Mouse (Mus musculus): ENCODE measurements around the gene Slc12a3. TPM values are rescaled to one million over a fixed set of nuclear protein-coding genes. Genes with fewer than 3 reads are reported as not detected.

The Slc12a3 gene
- polyA plus RNA-seq, 1 experiment from 2014 or later = 0.08 TPM

DNA sequence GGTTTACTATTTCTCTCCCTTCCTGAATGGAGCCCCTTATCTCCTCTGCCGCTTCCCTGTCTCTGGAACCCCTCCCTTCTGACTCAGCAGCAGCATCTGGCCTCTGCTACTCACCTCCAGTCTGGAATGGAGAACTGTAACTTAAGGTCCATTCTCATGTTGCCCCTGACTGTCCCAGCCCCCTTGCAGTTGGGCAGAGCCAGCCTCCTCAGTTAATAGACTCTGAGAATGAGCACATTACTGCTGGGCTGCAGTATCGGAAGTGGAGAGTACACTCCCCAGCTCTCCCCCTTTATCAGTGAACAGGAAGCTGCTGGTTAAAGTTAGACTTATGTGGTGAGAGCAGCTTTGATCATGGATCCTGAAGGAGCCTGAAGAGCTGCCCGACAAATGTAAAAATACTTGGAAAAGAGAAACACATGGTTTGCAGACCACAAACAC lies 46.6 kb downstream of the Slc12a3 start:
- Histone ChIP-seq H3K4me3 (ENCODE audit: low read depth, low read length) (no peak overlapping the region), H3K4me2 (ENCODE audit: low read depth, low read length) (no peak overlapping the region), H3K4me1 (ENCODE audit: control insufficient read depth, insufficient read depth, low read length) (no peaks in the 10 kb centered on the region), H3K9ac (replicated peaks; ENCODE audit: low read depth, low read length) (no peak overlapping the region), H3K36me3 (ENCODE audit: control insufficient read depth, insufficient read depth, low read length) (no peaks in the 10 kb centered on the region), H3K27ac (ENCODE audit: low read depth, low read length) (no peak overlapping the region), H3K27me3 (ENCODE audit: control insufficient read depth, insufficient read depth, low read length) (no peaks in the 10 kb centered on the region; the same call in 1 of the 2 replicates), H3K9me3 (ENCODE audit: control insufficient read depth, low read length) (no peaks in the 10 kb centered on the region)
- ATAC-seq (ENCODE audit: low read depth) = no peak
- 69% methylated on average over 3 of the region's 3 CpGs for WGBS

GRCm38 (mm10) chr8:94376176-94376575 lies 47.2 kb downstream of the Slc12a3 start:
- no peak overlapping the region for H3K4me3 ChIP-seq (ENCODE audit: low read depth, low read length)
- no peak for ATAC-seq (ENCODE audit: low read depth)
- H3K4me1 ChIP-seq (ENCODE audit: control insufficient read depth, insufficient read depth, low read length) = no peaks in the 10 kb centered on the region
- H3K9ac ChIP-seq (replicated peaks; ENCODE audit: low read depth, low read length) = no peak overlapping the region
- no peak overlapping the region for H3K27ac ChIP-seq (ENCODE audit: low read depth, low read length)
- no peaks in the 10 kb centered on the region for H3K36me3 ChIP-seq (ENCODE audit: control insufficient read depth, insufficient read depth, low read length)
- 86% methylated on average over 3 of the region's 3 CpGs for WGBS
- H3K9me3 ChIP-seq (ENCODE audit: control insufficient read depth, low read length) = no peaks in the 10 kb centered on the region
- no peaks in the 10 kb centered on the region; the same call in 1 of the 2 replicates for H3K27me3 ChIP-seq (ENCODE audit: control insufficient read depth, insufficient read depth, low read length)
- H3K4me2 ChIP-seq (ENCODE audit: low read depth, low read length) = no peak overlapping the region

GRCm38 (mm10) chr8:94376580-94376979 lies 47.6 kb downstream of the Slc12a3 start:
- Histone ChIP-seq H3K36me3 (ENCODE audit: control insufficient read depth, insufficient read depth, low read length) (no peaks in the 10 kb centered on the region), H3K27ac (ENCODE audit: low read depth, low read length) (no peak overlapping the region), H3K9ac (replicated peaks; ENCODE audit: low read depth, low read length) (no peak overlapping the region), H3K4me3 (ENCODE audit: low read depth, low read length) (no peak overlapping the region), H3K27me3 (ENCODE audit: control insufficient read depth, insufficient read depth, low read length) (no peaks in the 10 kb centered on the region; the same call in 1 of the 2 replicates), H3K4me2 (ENCODE audit: low read depth, low read length) (no peak overlapping the region), H3K9me3 (ENCODE audit: control insufficient read depth, low read length) (no peaks in the 10 kb centered on the region), H3K4me1 (ENCODE audit: control insufficient read depth, insufficient read depth, low read length) (no peaks in the 10 kb centered on the region)
- ATAC-seq (ENCODE audit: low read depth) = no peak
- 96% methylated on average over 2 of the region's 2 CpGs for WGBS

- no peak overlapping the region for H3K4me3 ChIP-seq (ENCODE audit: low read depth, low read length)
- H3K4me1 ChIP-seq (ENCODE audit: control insufficient read depth, insufficient read depth, low read length) = no peaks in the 10 kb centered on the region
- no peak overlapping the region for H3K9ac ChIP-seq (replicated peaks; ENCODE audit: low read depth, low read length)
- H3K9me3 ChIP-seq (ENCODE audit: control insufficient read depth, low read length) = no peaks in the 10 kb centered on the region
- H3K36me3 ChIP-seq (ENCODE audit: control insufficient read depth, insufficient read depth, low read length) = no peaks in the 10 kb centered on the region
- no peaks in the 10 kb centered on the region; the same call in 1 of the 2 replicates for H3K27me3 ChIP-seq (ENCODE audit: control insufficient read depth, insufficient read depth, low read length)
- H3K27ac ChIP-seq (ENCODE audit: low read depth, low read length) = no peak overlapping the region
- ATAC-seq (ENCODE audit: low read depth) = no peak
- H3K4me2 ChIP-seq (ENCODE audit: low read depth, low read length) = no peak overlapping the region
- 86% methylated on average over 4 of the region's 4 CpGs for WGBS
Measured at GRCm38 (mm10) chr8:94377031-94377430, 48.0 kb downstream of the Slc12a3 start.

- Histone ChIP-seq H3K4me3 (ENCODE audit: low read depth, low read length) (no peak overlapping the region), H3K9ac (replicated peaks; ENCODE audit: low read depth, low read length) (no peak overlapping the region), H3K36me3 (ENCODE audit: control insufficient read depth, insufficient read depth, low read length) (no peaks in the 10 kb centered on the region), H3K9me3 (ENCODE audit: control insufficient read depth, low read length) (no peaks in the 10 kb centered on the region), H3K4me1 (ENCODE audit: control insufficient read depth, insufficient read depth, low read length) (no peaks in the 10 kb centered on the region), H3K27me3 (ENCODE audit: control insufficient read depth, insufficient read depth, low read length) (no peaks in the 10 kb centered on the region; the same call in 1 of the 2 replicates), H3K4me2 (ENCODE audit: low read depth, low read length) (no peak overlapping the region), H3K27ac (ENCODE audit: low read depth, low read length) (no peak overlapping the region)
- 69% methylated on average over 11 of the region's 11 CpGs for WGBS
- ATAC-seq (ENCODE audit: low read depth) = no peak
Measured at GRCm38 (mm10) chr8:94377714-94378205, 48.8 kb downstream of the Slc12a3 start.

DNA sequence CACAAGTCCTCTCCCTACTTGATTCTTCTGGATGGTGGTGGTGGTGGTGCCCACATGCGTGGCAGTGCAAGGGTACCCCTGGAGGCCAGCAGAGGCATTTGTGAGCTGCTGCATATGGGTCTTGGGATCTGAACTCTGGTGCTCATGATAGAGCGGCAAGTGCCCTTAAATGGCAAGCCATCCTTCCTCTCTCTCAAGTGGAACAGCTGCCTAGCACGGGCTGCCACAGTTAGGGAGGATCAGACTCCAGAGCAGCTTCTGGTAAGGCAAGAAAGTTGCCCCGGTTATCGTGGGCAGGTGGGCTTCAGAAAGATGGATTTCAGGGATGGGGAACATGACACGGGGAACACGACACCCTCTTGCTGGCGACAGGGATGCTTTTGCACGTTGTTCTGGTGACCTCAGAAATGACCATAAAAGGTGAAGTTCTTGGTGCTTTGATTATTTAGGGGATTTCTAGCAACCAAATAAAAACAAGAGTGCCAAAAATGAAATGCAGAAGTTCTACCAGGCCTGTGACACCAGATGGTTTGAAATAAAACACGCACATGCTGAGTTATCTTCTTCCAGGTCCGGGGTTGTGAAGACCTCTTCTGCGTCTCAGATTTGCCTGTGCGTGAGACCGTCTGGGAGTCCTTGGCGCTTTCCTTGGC lies 49.9 kb downstream of the Slc12a3 start:
- H3K9ac ChIP-seq (replicated peaks; ENCODE audit: low read depth, low read length) = no peak overlapping the region
- H3K4me2 ChIP-seq (ENCODE audit: low read depth, low read length) = no peak overlapping the region
- WGBS = 91% methylated on average over 15 of the region's 15 CpGs

GRCm38 (mm10) chr8:94379686-94380085 lies 50.7 kb downstream of the Slc12a3 start:
- 91% methylated on average over 9 of the region's 9 CpGs for WGBS
- no peaks in the 10 kb centered on the region for H3K9me3 ChIP-seq (ENCODE audit: control insufficient read depth, low read length)
- no peaks in the 10 kb centered on the region for H3K36me3 ChIP-seq (ENCODE audit: control insufficient read depth, insufficient read depth, low read length)
- H3K27me3 ChIP-seq (ENCODE audit: control insufficient read depth, insufficient read depth, low read length) = no peaks in the 10 kb centered on the region
- ATAC-seq (ENCODE audit: low read depth) = no peak
- no peak overlapping the region for H3K27ac ChIP-seq (ENCODE audit: low read depth, low read length)
- H3K4me3 ChIP-seq (ENCODE audit: low read depth, low read length) = no peak overlapping the region
- H3K4me2 ChIP-seq (ENCODE audit: low read depth, low read length) = no peak overlapping the region
- H3K9ac ChIP-seq (replicated peaks; ENCODE audit: low read depth, low read length) = no peak overlapping the region
- H3K4me1 ChIP-seq (ENCODE audit: control insufficient read depth, insufficient read depth, low read length) = no peaks in the 10 kb centered on the region

More for the DNA sequence above, 49.9 kb downstream of the Slc12a3 start:
- no peak for ATAC-seq (ENCODE audit: low read depth)
- Histone ChIP-seq H3K4me3 (ENCODE audit: low read depth, low read length) (no peak overlapping the region), H3K9me3 (ENCODE audit: control insufficient read depth, low read length) (no peaks in the 10 kb centered on the region), H3K27ac (ENCODE audit: low read depth, low read length) (no peak overlapping the region), H3K27me3 (ENCODE audit: control insufficient read depth, insufficient read depth, low read length) (no peaks in the 10 kb centered on the region; the same call in 1 of the 2 replicates), H3K36me3 (ENCODE audit: control insufficient read depth, insufficient read depth, low read length) (no peaks in the 10 kb centered on the region), H3K4me1 (ENCODE audit: control insufficient read depth, insufficient read depth, low read length) (no peaks in the 10 kb centered on the region)

DNA sequence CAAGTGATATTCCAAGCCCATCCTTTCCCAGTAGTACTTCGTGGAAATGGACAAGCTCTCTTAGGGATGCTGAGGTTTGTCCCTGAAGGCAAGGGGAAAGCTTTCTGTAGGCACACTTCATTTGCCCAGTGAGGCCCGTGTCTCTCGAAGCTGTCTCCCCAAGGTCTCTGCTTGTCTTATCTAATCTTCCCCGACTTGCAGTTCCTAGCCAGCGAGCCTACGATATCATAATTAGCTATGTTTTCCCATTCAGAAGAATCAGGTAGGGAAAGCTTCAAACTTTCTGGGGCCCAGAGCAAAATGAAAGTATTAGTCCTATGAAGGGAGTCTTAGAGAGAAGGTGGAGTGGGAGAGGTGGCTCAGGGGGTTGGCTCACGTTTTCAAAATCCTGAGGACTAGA lies 55.2 kb downstream of the Slc12a3 start:
- Histone ChIP-seq H3K27ac (ENCODE audit: low read depth, low read length) (no peak overlapping the region), H3K36me3 (ENCODE audit: control insufficient read depth, insufficient read depth, low read length) (no peaks in the 10 kb centered on the region), H3K4me3 (ENCODE audit: low read depth, low read length) (no peak overlapping the region), H3K27me3 (ENCODE audit: control insufficient read depth, insufficient read depth, low read length) (no peaks in the 10 kb centered on the region), H3K9ac (replicated peaks; ENCODE audit: low read depth, low read length) (no peak overlapping the region), H3K9me3 (ENCODE audit: control insufficient read depth, low read length) (no peaks in the 10 kb centered on the region), H3K4me1 (ENCODE audit: control insufficient read depth, insufficient read depth, low read length) (peaks cover 13% of the 10 kb centered on the region; the same call in 1 of the 2 replicates), H3K4me2 (ENCODE audit: low read depth, low read length) (no peak overlapping the region)
- ATAC-seq (ENCODE audit: low read depth) = no peak
- WGBS = 89% methylated on average over 7 of the region's 7 CpGs

DNA sequence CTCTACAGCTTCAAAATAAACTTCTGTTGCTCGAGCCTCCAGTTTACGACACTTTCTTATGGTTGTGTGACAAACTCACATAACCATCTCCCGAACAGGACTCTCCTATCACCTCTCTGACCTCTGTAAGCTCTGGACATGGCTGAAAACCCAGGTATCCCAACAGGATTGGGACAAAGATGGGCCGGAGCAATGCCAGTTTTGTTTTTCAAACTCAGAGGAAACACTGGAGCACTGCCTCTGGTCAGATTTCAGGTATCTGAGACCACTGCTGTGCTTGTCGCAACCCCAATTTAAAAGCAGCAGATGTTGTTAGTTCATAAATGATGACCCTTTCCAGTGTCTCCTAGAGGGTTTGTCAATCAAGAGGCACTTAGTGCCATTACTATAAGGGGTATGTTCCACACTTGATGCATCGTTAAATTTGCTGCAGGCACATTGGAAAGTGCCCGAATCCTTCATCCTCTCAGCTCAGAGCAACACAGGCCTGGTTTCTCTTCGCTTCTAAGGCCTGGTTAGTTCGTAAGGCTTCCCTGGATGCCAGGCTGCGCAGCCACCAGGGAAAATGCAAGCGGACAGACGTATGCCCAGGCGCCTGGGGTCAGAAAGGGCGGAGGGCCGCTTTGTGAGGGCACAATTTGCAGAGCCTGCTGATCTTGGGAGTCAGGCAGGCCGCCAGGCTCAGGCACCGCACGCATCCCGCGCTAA lies 56.7 kb downstream of the Slc12a3 start:
- H3K9me3 ChIP-seq (ENCODE audit: control insufficient read depth, low read length) = no peaks in the 10 kb centered on the region
- peak; percentile 42 for ATAC-seq (ENCODE audit: low read depth)
- 27% methylated on average over 16 of the region's 20 CpGs for WGBS
- H3K27me3 ChIP-seq (ENCODE audit: control insufficient read depth, insufficient read depth, low read length) = no peaks in the 10 kb centered on the region
- H3K4me2 ChIP-seq (ENCODE audit: low read depth, low read length) = peak overlapping the region; percentile 91
- peak overlapping the region; percentile 88 for H3K9ac ChIP-seq (replicated peaks; ENCODE audit: low read depth, low read length)
- H3K27ac ChIP-seq (ENCODE audit: low read depth, low read length) = peak overlapping the region; percentile 96
- H3K4me3 ChIP-seq (ENCODE audit: low read depth, low read length) = peak overlapping the region; percentile 82
- peaks cover 14% of the 10 kb centered on the region for H3K36me3 ChIP-seq (ENCODE audit: control insufficient read depth, insufficient read depth, low read length)
- H3K4me1 ChIP-seq (ENCODE audit: control insufficient read depth, insufficient read depth, low read length) = peaks cover 13% of the 10 kb centered on the region; the same call in 1 of the 2 replicates
